Mouse (Mus musculus) right cerebral cortex, postnatal 4 days (tissue): ENCODE results near the gene Rnf126.

Experiments
- DNase-seq: peaks from one replicate; pipeline ENCODE4 v3.0.0-alpha.2; 2022

The Rnf126 gene

GRCm38 (mm10) chr10:79766508-79767325 lies at the start of gene Rnf126:
Rnf126 (minus strand) TSS chr10:79766952.
- DNase-seq, result peak; percentile 97

DNA sequence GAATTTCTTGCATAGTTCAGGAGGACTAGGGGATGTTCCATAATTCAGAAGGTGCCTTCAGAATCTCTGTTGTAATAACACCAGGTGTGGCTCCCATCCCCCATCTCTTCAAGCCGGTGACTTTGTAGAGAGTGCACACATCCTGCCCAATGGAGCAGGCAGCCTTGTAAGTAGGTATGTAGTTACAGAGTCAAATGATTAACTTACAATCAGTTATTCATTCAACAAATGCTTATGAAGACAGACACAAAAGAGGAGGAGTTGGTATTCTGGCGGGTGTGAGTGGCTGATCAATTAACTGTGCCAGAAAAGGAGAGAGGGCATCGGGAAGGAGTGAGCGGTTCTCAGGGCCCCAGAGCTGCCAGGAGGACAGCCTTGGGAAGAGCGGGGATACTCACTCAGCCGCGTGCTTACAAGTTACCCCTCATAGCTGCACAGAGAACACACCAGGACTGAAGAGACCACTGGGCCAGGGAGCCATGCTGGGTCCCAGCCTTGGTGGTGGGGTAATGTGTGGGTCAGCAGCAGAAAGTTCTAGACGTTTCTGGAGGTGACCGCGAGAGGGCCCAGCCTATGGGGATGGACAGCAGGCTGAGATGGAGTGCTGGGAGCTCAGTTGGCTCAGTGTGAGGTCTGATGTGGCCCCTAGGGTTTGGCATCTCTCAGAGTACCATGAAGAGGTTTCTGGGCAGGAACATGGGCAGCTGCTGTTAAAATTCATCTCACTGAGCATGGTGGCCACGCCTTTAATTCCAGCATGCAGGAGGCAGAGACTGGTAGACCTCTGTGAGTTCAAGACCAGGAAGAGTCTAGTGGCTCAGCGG lies 49.1 kb upstream of the Rnf126 start:
- no peak for DNase-seq

GRCm38 (mm10) chr10:79814271-79814842 lies 47.6 kb upstream of the Rnf126 start:
- no peak for DNase-seq

GRCm38 (mm10) chr10:79811736-79812637 lies 45.2 kb upstream of the Rnf126 start:
- DNase-seq, result peak; percentile 93

DNA sequence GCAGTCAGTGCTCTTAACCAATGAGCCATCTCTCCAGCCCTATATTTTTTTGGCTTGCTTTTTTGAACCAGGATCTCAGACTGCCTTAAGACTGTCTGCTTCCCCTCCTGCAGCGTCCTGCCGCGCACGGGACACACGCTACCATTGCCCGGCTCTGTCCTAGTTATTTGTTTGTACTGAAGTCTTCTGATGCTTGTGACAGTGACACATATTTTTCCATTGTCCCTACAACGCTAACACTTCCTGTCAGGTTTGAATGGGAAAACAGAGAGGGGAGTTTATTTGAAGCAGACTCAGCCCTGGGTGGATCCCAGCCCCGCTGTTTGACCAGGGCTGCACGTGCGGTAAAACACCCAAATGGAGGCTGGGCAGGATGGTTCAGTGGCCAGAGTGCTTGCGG lies 42.0 kb upstream of the Rnf126 start:
- no peak for DNase-seq

GRCm38 (mm10) chr10:79807826-79808225 lies 41.1 kb upstream of the Rnf126 start:
- DNase-seq, result no peak

DNA sequence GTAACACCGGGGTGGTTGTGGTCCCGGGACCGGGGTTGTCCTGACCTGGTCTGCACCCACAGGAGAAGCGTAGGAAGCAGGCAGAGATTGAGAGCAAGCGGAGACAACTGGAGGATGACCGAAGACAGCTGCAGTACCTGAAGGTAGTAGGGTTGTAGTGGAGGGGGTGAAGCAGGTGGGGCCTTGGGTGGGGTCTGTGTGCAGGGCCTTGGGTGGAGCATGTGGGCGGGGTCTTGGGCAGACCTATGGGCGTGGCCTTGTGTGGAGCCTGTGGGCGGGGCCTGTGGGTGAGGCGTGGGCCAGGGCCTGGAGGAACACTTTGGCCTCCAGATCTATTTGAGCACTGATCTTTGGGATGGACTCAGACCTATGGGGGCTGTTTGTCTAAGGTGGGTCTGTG lies 40.2 kb upstream of the Rnf126 start:
- DNase-seq, result no peak

DNA sequence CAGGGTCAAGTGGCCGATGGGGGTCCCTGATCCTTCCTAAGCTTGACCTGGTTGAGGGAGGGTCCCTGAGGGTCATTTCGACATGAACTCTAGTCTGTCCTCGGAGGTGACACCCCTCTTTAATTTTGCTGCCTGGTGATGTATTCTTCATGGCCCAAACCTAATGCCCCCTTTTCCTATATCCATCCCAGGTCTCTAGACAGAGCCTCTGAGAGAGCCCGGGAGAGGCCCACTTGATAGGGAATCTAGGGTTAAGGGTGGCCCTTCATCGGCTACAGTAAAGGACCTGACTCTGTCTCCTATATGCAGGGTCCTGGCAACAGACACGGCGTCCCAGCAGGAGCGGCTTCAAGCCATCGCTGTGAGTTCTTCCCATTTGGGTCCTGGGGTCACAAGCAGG lies 39.6 kb upstream of the Rnf126 start:
- no peak for DNase-seq

- no peak for DNase-seq
These were observed 38.9 kb upstream of the Rnf126 start for GRCm38 (mm10) chr10:79805636-79806035.

DNA sequence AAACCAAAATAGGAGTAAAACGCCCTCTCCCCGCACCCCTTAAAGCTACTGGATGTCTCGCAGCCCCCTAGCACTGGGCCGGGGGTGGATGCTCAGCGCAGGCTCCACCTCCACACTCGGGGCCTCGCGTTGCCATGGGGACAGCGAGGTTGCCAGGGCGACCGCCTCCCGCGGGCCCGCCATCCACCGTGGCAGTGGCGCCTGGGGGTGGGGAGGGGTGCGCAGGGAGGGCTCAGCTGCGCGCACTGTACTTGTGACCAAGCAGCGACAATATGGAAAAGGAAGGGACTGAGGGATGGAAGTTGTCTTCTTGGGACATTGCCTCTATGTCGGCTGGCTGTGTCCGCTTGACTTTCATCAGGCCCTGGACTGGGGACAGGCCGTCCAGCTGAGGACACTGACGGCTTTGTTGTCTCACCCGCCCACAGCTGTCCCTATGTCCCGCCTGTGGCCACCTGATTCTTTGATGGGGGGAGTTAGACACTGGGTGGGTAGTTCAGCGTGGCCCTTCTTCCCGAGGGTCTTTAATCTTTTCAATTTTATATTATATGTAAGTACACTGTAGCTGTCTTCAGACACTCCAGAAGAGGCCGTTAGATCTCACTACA lies 37.1 kb upstream of the Rnf126 start:
- peak; percentile 87 for DNase-seq

GRCm38 (mm10) chr10:79802331-79802971 lies 35.7 kb upstream of the Rnf126 start:
- no peak for DNase-seq

- DNase-seq, result no peak
These were observed 35.1 kb upstream of the Rnf126 start for GRCm38 (mm10) chr10:79801837-79802236.

- DNase-seq, result no peak
These were observed 33.8 kb upstream of the Rnf126 start for GRCm38 (mm10) chr10:79800508-79800907.

DNA sequence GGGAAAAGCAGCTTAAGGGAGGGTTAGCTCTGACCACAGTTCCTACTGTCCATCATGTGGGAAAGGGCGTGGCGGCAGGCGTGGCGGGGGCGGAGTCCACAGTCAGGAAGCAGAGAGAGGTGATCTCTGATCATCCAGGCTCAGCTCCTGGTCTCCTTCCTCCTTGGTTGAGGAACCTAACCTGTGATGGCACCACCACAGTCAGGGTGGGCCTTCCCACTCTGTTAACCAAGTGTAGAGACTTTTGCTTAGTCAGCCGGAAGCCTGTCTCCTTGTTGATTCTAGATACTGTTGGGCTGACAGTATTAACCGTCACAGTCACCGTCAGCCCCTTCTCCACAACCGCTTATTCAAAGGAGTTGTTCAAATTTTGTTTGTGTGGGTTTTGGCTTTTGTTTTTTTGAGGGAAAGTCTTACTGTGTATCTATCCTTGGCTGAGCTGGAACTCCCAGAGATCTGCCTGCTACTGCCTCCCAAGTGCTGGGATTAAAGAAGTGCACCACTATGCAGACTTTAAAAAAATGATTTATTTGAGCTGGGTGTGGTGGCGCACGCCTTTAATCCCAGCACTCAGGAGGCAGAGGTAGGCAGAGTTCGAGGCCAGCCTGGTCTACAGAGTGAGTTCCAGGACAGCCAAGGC lies 31.7 kb upstream of the Rnf126 start:
- DNase-seq, result no peak

DNA sequence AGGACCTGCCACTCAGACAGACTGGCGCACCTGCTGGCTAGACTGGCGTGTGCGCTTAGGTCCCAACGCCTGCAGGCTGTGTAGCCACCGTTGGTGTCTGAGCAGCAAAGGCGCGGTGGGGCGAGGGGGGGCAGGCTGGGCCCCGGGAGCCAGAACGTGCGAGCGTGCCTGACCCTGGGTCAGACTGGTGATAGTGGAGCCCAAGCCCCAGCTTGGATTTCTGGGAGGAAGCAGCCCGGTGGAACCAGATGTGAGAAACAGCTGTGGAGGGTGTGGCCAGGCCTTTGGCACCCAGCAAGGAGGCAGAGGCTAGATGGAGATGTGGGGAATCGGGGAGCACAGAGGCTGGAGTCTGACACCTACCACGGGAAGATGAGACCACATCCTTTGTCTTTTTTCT lies 30.6 kb upstream of the Rnf126 start:
- DNase-seq, result no peak

- no peak for DNase-seq
These were observed 29.2 kb upstream of the Rnf126 start for GRCm38 (mm10) chr10:79795905-79796304.

- no peak for DNase-seq
These were observed 27.8 kb upstream of the Rnf126 start for GRCm38 (mm10) chr10:79794491-79794931.

GRCm38 (mm10) chr10:79793738-79794490 lies 27.2 kb upstream of the Rnf126 start:
- DNase-seq, result peak; percentile 57

DNA sequence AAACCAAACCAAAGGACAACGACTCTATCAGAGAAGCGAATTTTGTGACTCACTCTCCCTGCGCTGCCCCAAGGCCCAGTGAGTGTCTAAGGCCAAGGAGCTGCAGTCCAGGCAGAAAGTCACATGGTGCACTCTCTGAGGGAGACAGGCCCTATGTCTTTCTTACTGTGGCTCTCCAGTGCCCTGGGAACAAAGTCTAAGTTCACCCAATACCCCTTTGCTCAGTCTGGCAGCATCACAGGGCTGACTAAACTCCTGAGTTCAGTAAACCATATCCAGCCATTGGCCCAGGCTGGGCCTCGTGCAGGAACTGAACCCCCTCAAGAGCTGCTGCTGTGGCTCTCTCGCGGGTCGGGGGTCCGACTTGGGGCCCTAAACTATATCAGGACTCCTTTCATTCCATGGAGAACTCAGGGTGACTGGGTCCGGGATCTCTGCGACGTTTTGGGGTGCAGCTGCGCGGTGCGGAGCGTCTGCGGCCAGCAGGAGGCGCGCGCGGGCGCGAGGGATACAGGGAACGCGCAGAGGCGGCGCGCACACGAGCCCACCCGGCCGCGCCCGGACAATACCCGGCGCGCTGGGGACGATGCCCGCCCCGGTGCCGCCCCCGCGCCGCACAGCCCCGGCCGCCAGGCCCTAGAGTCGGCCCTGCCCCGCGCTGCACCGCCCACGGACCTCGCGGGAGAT lies 26.4 kb upstream of the Rnf126 start, which contains the start of gene Palm:
TSS of gene Palm (plus strand) at position 522 of the 687 bp plus-strand sequence.
- peak; percentile 93 for DNase-seq
